In genomic region chr13:98416457-98416856, GRCm38 (mm10) we compare ENCODE assay signal across 16 mouse cellular contexts.
DNase-seq lines count a peak whose midpoint lies in the region; ATAC-seq lines count a peak whose summit lies in the region.
"Had no signal": no experiment of that assay in that cellular context is flagged by ENCODE, and none has a peak within 500 bp of the region (broad histone marks: within the 10 kb centered on the region; RNA-seq: fewer than 3 reads in every experiment).

No protein-coding gene starts in this region.

- peak; percentile 29 to 34 for DNase-seq in kidney, postnatal 36 days
- no peak for DNase-seq in kidney, postnatal 14 days
- peak; percentile 56 for DNase-seq in adrenal gland, adult 2 months
- DNase-seq in adrenal gland, postnatal 14 days, result peak; percentile 51
- DNase-seq in layer of hippocampus, adult 11-12 months (ENCODE audit: low spot score), result no peak
- DNase-seq: B cell, adult 2 months; cerebellum, adult 11-12 months; cerebellum, postnatal 10 days; forebrain, postnatal 0 days; gastrocnemius, postnatal 10 days; heart, postnatal 36 days; lung, embryonic 14.5 days had no signal

- no peak for ATAC-seq in granulocyte monocyte progenitor cell, adult 5-6 weeks (replicated peaks; ENCODE audit: poor library complexity, severe bottlenecking)
- ATAC-seq: activated CD4-positive, CD25-positive, alpha-beta regulatory T cell, adult 4 months; forebrain, postnatal 0 days; intestine, embryonic 16.5 days; midbrain, embryonic 15.5 days had no signal

Comparison
In these comparisons a context has a peak if more than half of its experiments do, and no peak if none do; other contexts are left out.
1. DNase-seq: peak in kidney, postnatal 36 days (2 of 2), adrenal gland, adult 2 months (single experiment) and adrenal gland, postnatal 14 days (single experiment); none in kidney, postnatal 14 days (single experiment) and layer of hippocampus, adult 11-12 months (single experiment).